Mouse (Mus musculus): ENCODE measurements around the gene Stx8. TPM values are rescaled to one million over a fixed set of nuclear protein-coding genes. Genes with fewer than 3 reads are reported as not detected.

Gene Stx8
- total and polyA plus RNA-seq, 3 experiments, result 29.5 to 152 (median 30.9) TPM

- no peak for DNase-seq (ENCODE audit: low read depth, low spot score)
- TF ChIP-seq JUND (IDR thresholded peaks at IDR 0.05; ENCODE audit: low read depth, low read length) (no peak), RAD21 (IDR thresholded peaks at IDR 0.05; ENCODE audit: low read depth, low read length) (no peak), ETS1 (IDR thresholded peaks at IDR 0.05; ENCODE audit: low read depth, low read length) (no peak), SMC3 (IDR thresholded peaks at IDR 0.05; ENCODE audit: low read depth, low read length) (no peak), ZNF384 (IDR thresholded peaks at IDR 0.05; ENCODE audit: low read depth, low read length) (no peak), KAT2A (conservative IDR thresholded peaks at IDR 0.05; ENCODE audit: low read depth, low read length) (no peak), POLR2AphosphoS2 (IDR thresholded peaks at IDR 0.05; ENCODE audit: low read length) (no peak), MAFK (IDR thresholded peaks at IDR 0.05; ENCODE audit: borderline replicate concordance, low read depth, low read length) (no peak), NRF1 (IDR thresholded peaks at IDR 0.05; ENCODE audit: insufficient read depth, low read depth, low read length, poor library complexity, severe bottlenecking) (no peak), E2F4 (IDR thresholded peaks at IDR 0.05; ENCODE audit: borderline replicate concordance, low read depth, low read length) (no peak), HCFC1 (IDR thresholded peaks at IDR 0.05; ENCODE audit: low read depth, low read length) (no peak)
- H3K36me3 ChIP-seq (ENCODE audit: control insufficient read depth in 1 of 2, insufficient read depth in 2 of 2, low read length in 2 of 2), result no peaks in the 10 kb centered on the region
- no peak overlapping the region for H3K4me3 ChIP-seq (ENCODE audit: control insufficient read depth in 1 of 2, insufficient read depth in 1 of 2, low read depth in 2 of 2, low read length in 2 of 2)
- no peaks in the 10 kb centered on the region for H3K79me2 ChIP-seq (ENCODE audit: control insufficient read depth, insufficient read depth, low read length, poor library complexity)
- H3K4me1 ChIP-seq (ENCODE audit: control insufficient read depth in 1 of 2, insufficient read depth in 2 of 2, low read length in 2 of 2), result no peaks in the 10 kb centered on the region
- H3K9ac ChIP-seq (ENCODE audit: control insufficient read depth, low read depth, low read length, poor library complexity, severe bottlenecking), result no peak overlapping the region
- H3K9me3 ChIP-seq (replicated peaks; ENCODE audit: insufficient read depth, low read length), result no peaks in the 10 kb centered on the region
- no peaks in the 10 kb centered on the region for H3K27me3 ChIP-seq (ENCODE audit: control insufficient read depth in 1 of 2, insufficient read depth in 2 of 2, low read length in 2 of 2)
- no peak overlapping the region for H3K27ac ChIP-seq (ENCODE audit: control insufficient read depth, low read depth, low read length)
Observed at GRCm38 (mm10) chr11:68035303-68035891, 69.4 kb downstream of the Stx8 start.

DNA sequence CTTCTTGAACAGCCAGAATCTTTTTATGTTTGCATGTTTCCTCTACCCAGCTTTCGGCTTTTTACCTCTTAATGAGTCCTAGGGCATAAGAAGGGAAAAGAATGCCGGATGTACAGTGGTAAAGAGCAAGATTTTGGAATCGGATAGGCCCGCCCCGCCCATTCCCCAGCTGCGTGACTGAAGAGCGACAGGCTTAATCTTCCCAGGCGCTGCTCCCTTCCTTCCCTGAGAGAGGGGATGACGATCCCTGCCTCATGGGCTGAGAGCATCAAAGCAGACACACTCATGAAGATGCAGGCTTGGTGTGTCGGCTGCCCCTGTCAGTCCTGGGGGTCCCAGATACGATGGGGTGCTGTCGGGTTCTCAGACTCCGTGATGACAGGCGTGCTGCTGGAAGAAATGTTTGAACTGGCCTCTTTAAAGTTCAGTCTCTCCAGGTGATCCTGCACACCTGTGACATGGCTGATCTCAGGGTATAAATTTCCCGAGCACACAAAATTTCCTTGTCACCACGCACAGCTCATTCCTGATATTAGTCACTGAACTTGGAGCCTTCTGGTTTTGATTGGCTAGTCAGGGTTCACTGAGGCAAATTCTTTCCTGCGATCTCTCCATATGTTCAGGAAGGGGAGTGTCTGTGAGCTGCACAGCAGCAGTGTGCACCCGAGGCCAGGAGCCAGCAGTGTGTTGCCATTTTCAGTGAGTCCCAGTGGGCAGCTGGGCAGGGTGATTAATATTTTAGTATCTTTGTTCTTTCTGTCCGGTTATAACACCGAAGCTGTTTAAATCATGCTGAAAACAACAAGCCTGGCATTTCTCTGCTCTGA is 70.4 kb downstream of the Stx8 start:
- H3K79me2 ChIP-seq (ENCODE audit: control insufficient read depth, insufficient read depth, low read length, poor library complexity), result no peaks in the 10 kb centered on the region
- no peaks in the 10 kb centered on the region for H3K4me1 ChIP-seq (ENCODE audit: control insufficient read depth in 1 of 2, insufficient read depth in 2 of 2, low read length in 2 of 2)
- TF ChIP-seq E2F4 (IDR thresholded peaks at IDR 0.05; ENCODE audit: borderline replicate concordance, low read depth, low read length) (no peak), MXI1 (IDR thresholded peaks at IDR 0.05; ENCODE audit: low read depth, low read length) (no peak), POLR2A (IDR thresholded peaks at IDR 0.05; ENCODE audit: control insufficient read depth in 1 of 2, insufficient read depth in 1 of 2, low read depth in 1 of 2, low read length in 2 of 2, poor library complexity in 1 of 2) (no peak), USF2 (IDR thresholded peaks at IDR 0.05; ENCODE audit: borderline replicate concordance in 1 of 2, insufficient read depth in 1 of 2, low read depth in 1 of 2, low read length in 2 of 2) (no peak), MAFK (IDR thresholded peaks at IDR 0.05; ENCODE audit: borderline replicate concordance, low read depth, low read length) (no peak), TBP (IDR thresholded peaks at IDR 0.05; ENCODE audit: low read depth, low read length) (no peak), RCOR1 (IDR thresholded peaks at IDR 0.05; ENCODE audit: low read depth, low read length) (no peak), KAT2A (conservative IDR thresholded peaks at IDR 0.05; ENCODE audit: low read depth, low read length) (no peak), MAX (IDR thresholded peaks at IDR 0.05; ENCODE audit: low read length) (no peak), EP300 (IDR thresholded peaks at IDR 0.05; ENCODE audit: low read depth in 1 of 2, low read length in 2 of 2) (no peak), HCFC1 (IDR thresholded peaks at IDR 0.05; ENCODE audit: low read depth, low read length) (no peak)
- no peaks in the 10 kb centered on the region for H3K36me3 ChIP-seq (ENCODE audit: control insufficient read depth in 1 of 2, insufficient read depth in 2 of 2, low read length in 2 of 2)
- H3K27me3 ChIP-seq (ENCODE audit: control insufficient read depth in 1 of 2, insufficient read depth in 2 of 2, low read length in 2 of 2), result no peaks in the 10 kb centered on the region
- no peak for DNase-seq (ENCODE audit: low read depth, low spot score)
- no peak overlapping the region for H3K27ac ChIP-seq (ENCODE audit: control insufficient read depth, low read depth, low read length)
- H3K9ac ChIP-seq (ENCODE audit: control insufficient read depth, low read depth, low read length, poor library complexity, severe bottlenecking), result no peak overlapping the region
- H3K9me3 ChIP-seq (replicated peaks; ENCODE audit: insufficient read depth, low read length), result no peaks in the 10 kb centered on the region
- H3K4me3 ChIP-seq (ENCODE audit: control insufficient read depth in 1 of 2, insufficient read depth in 1 of 2, low read depth in 2 of 2, low read length in 2 of 2), result no peak overlapping the region
